Comparison of ENCODE assay signal across 32 mouse cellular contexts in genomic region chr2:127648145-127648544, GRCm38 (mm10). TPM values are rescaled to one million over a fixed set of nuclear protein-coding genes. Genes with fewer than 3 reads are reported as not detected.
"Had no signal": no experiment of that assay in that cellular context is flagged by ENCODE, and none has a peak within 500 bp of the region (broad histone marks: within the 10 kb centered on the region; RNA-seq: fewer than 3 reads in every experiment).

No protein-coding gene starts in this region.

- H3K4me3 ChIP-seq: left cerebral cortex, adult 2 months; limb, embryonic 10.5 days; limb, embryonic 12.5 days; limb, embryonic 13.5 days; limb, embryonic 15.5 days; liver, embryonic 12.5 days; liver, embryonic 13.5 days; liver, embryonic 15.5 days; lung, embryonic 15.5 days; megakaryocyte, embryonic 14.5 days; midbrain, embryonic 10.5 days; midbrain, embryonic 12.5 days; midbrain, embryonic 13.5 days; midbrain, embryonic 15.5 days; myocyte had no signal

- H3K27ac ChIP-seq: left cerebral cortex, adult 2 months; limb, embryonic 10.5 days; limb, embryonic 12.5 days; limb, embryonic 13.5 days; limb, embryonic 15.5 days; liver, embryonic 12.5 days; liver, embryonic 13.5 days; liver, embryonic 14.5 days; liver, embryonic 15.5 days; lung, embryonic 15.5 days; macrophage; midbrain, embryonic 10.5 days; midbrain, embryonic 12.5 days; midbrain, embryonic 13.5 days; midbrain, embryonic 15.5 days had no signal

- H3K36me3 ChIP-seq: limb, embryonic 10.5 days; limb, embryonic 12.5 days; limb, embryonic 13.5 days; limb, embryonic 15.5 days; liver, embryonic 12.5 days; liver, embryonic 13.5 days; liver, embryonic 15.5 days; lung, embryonic 15.5 days; midbrain, embryonic 10.5 days; midbrain, embryonic 12.5 days; midbrain, embryonic 13.5 days; midbrain, embryonic 15.5 days had no signal

- H3K4me2 ChIP-seq: limb, embryonic 12.5 days; limb, embryonic 13.5 days; limb, embryonic 15.5 days; liver, embryonic 11.5 days; liver, embryonic 12.5 days; liver, embryonic 13.5 days; liver, embryonic 15.5 days; lung, embryonic 14.5 days; lung, embryonic 15.5 days; midbrain, embryonic 11.5 days; midbrain, embryonic 12.5 days; midbrain, embryonic 13.5 days; midbrain, embryonic 15.5 days had no signal

- H3K27me3 ChIP-seq: lung, embryonic 15.5 days; midbrain, embryonic 15.5 days had no signal

- H3K9ac ChIP-seq: limb, embryonic 12.5 days; limb, embryonic 13.5 days; limb, embryonic 15.5 days; liver, embryonic 12.5 days; liver, embryonic 13.5 days; liver, embryonic 14.5 days; liver, embryonic 15.5 days; liver, postnatal 0 days; lung, embryonic 14.5 days; lung, embryonic 15.5 days; midbrain, embryonic 12.5 days; midbrain, embryonic 13.5 days; midbrain, embryonic 15.5 days had no signal

- ATAC-seq: liver, embryonic 12.5 days; liver, postnatal 0 days; lung, postnatal 0 days; midbrain, embryonic 13.5 days; midbrain, embryonic 15.5 days had no signal

- DNase-seq: left cerebral cortex, postnatal 4 days; liver; liver, embryonic 13.5 days; liver, postnatal 0 days; lung, adult 18-20 months; lung, adult 2 months; lung, embryonic 14.5 days; lung, postnatal 10 days; lung, postnatal 14 days; lung, postnatal 36 days; lung, postnatal 4 days; midbrain, embryonic 14.5 days had no signal

- H3K9me3 ChIP-seq: limb, embryonic 10.5 days; limb, embryonic 12.5 days; limb, embryonic 13.5 days; limb, embryonic 15.5 days; liver, embryonic 12.5 days; liver, embryonic 13.5 days; liver, embryonic 15.5 days; lung, embryonic 15.5 days; megakaryocyte, embryonic 14.5 days; midbrain, embryonic 10.5 days; midbrain, embryonic 12.5 days; midbrain, embryonic 13.5 days; midbrain, embryonic 15.5 days had no signal

- H3K4me1 ChIP-seq: liver, embryonic 12.5 days; liver, embryonic 13.5 days; liver, embryonic 15.5 days; megakaryocyte, embryonic 14.5 days; midbrain, embryonic 10.5 days; midbrain, embryonic 12.5 days; midbrain, embryonic 13.5 days; midbrain, embryonic 15.5 days had no signal

RNA-seq across cellular contexts. Expression of gene Mal, which starts 8.3 kb away (rescaled TPM):
- polyA plus RNA-seq: liver, embryonic 12.5 days; liver, embryonic 16.5 days; macrophage had no signal
